Mouse (Mus musculus): ENCODE measurements around the gene Fkbp5. TPM values are rescaled to one million over a fixed set of nuclear protein-coding genes. Genes with fewer than 3 reads are reported as not detected.

Fkbp5 gene
- total RNA-seq, 2 experiments from 2014 or later, result 11.5 to 12.0 TPM

DNA sequence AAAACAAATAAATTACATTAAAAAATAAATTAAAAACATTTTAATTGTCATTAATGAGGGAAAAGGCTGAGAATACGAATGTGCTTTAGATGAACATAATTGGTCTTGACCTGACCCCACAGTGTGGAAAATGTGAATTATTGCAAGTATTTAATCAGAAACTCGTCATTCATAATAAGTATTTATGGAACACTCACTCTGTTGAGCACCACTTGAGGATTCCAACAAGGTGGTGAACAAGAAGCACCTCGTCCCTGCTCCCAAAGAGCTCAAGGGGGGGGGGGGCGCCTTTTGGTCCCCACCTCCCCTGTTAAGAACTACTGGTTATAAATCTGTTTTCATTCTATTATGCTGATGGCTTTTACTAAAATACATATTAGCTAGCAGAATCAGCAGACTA, 51.4 kb downstream of the Fkbp5 start:
- no peak for DNase-seq (ENCODE audit: low spot score in 2 of 2)

GRCm38 (mm10) chr17:28463701-28464443, 53.5 kb downstream of the Fkbp5 start:
- DNase-seq (ENCODE audit: low spot score in 2 of 2), result no peak

GRCm38 (mm10) chr17:28460388-28460787, 56.9 kb downstream of the Fkbp5 start:
- no peak for DNase-seq (ENCODE audit: low spot score in 2 of 2)

DNA sequence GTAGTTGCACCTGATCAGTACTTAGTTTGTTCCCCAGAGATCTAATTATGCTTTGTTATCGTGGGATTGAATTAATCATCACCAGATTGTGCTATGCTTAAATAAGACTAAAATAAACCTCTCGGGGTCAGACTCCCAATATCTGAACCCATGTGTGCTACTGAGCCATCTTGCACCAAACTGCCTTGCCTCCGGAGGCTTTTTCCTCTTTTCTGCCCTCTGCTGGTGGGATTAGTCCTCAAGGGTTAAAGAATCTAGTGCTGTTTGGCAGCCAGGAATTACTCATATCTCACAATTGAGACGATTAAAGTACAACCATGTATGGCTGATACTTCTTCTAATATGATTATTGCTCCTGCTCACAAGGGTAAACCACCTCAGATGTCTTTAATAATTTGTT, 62.2 kb downstream of the Fkbp5 start:
- DNase-seq (ENCODE audit: low spot score in 2 of 2), result no peak

GRCm38 (mm10) chr17:28452889-28453288, 64.4 kb downstream of the Fkbp5 start:
- DNase-seq (ENCODE audit: low spot score in 2 of 2), result no peak

GRCm38 (mm10) chr17:28451914-28452313, 65.4 kb downstream of the Fkbp5 start:
- no peak for DNase-seq (ENCODE audit: low spot score in 2 of 2)

- no peak for DNase-seq (ENCODE audit: low spot score in 2 of 2)
Observed at GRCm38 (mm10) chr17:28451487-28451886, 65.8 kb downstream of the Fkbp5 start.

DNA sequence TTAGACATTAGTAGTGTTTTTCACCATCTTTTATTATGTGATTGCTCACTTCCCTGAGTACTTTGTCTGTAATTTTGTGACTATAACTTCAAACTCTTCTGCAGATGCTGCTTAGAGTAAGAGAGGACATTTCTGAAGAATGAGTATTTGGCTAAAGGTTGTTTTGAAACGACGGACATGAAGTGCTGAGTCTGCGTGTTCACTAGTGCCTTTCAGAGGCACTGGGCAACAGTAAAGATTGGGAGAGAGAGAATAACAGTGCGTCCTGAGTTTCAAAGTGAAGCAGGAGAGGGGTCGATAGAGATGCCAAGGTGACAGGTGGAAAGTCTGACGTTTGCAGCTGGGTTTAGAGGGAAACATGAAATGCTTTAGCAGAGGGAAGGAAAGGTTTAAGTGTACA, 69.1 kb downstream of the Fkbp5 start:
- no peak for DNase-seq (ENCODE audit: low spot score in 2 of 2)

DNA sequence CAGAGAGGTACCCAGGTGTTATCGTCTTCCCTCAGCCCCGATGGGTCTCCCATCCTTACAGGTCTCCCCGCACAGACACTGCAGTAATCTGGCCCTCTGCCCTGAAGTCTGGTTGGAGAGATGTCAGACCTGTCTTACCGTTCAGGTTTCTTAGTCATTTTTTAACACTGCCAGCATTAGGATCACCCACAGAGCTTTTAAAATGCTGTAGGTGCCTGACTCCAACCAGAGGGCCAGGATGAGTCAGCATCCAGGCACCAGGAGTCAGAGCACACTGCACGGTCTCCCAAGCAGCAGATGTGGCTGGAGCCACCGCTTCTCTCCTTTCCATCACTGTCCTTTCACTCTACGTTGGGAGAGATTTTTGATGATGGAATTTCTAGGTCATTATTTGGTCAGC, 69.5 kb downstream of the Fkbp5 start:
- DNase-seq (ENCODE audit: low spot score in 2 of 2), result no peak

DNA sequence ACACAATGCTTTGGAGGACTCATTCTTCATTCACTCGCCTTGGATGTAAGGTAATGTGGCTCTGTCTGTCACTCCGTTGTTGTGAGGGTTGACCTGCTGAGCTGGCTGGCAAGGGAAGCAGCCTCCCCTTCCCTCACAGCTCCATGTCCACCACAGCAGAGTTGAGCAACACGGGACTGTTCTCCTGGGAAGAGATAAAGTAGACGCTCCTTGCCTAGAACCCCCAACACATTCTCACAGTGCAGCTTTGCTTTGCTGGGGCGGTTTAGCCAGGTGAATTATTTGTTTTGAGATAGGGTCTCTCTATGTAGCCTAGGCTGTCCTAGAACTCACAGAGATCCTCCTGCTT, 70.5 kb downstream of the Fkbp5 start:
- DNase-seq (ENCODE audit: low spot score in 2 of 2), result no peak

DNA sequence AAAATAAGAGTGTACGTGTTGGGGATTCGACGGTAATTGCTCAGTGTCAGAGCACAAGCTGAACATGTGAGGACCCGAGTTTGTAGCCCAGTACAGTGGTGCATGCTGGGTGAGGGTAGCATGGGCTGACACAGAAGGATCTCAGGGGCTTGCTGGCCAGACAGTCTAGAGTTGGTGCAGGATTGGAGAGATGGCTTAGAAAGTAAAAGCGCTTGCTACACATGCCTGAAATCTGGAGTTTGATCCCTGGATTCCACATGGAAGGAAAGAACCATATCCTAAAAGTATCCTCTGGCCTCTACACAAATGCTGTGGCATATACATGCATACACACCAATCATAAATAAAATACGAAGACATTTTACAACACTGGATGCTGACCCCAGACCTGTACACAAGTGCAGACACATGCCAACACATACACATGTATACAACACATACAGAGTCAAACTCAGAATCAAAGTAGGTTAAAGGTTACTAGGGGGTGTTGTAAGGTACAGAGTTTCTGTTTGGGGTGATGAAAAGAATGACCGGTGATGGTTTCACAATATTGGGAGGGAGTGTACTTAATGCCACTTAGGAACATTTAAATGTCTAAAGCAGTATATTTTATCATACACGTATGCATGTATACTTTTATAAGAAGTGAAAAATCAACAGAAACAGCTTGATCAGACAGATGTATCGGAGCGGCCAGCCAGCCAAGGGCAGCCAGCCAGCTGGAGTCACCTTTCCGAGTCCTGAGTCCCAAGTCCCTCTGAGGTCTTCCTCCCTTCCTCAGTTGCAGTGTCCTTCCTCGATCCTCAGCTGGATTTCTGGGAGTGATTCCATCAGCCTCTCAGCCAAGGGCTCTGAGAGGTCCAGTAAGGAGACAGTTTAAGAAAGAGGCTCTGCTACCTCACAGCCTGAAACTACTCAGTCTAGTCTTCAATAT, 71.2 kb downstream of the Fkbp5 start:
- peak in 1 of 2 experiments; percentile 47 for DNase-seq (ENCODE audit: low spot score in 2 of 2)

GRCm38 (mm10) chr17:28442661-28443060, 74.7 kb downstream of the Fkbp5 start:
- DNase-seq (ENCODE audit: low spot score in 2 of 2), result no peak

DNA sequence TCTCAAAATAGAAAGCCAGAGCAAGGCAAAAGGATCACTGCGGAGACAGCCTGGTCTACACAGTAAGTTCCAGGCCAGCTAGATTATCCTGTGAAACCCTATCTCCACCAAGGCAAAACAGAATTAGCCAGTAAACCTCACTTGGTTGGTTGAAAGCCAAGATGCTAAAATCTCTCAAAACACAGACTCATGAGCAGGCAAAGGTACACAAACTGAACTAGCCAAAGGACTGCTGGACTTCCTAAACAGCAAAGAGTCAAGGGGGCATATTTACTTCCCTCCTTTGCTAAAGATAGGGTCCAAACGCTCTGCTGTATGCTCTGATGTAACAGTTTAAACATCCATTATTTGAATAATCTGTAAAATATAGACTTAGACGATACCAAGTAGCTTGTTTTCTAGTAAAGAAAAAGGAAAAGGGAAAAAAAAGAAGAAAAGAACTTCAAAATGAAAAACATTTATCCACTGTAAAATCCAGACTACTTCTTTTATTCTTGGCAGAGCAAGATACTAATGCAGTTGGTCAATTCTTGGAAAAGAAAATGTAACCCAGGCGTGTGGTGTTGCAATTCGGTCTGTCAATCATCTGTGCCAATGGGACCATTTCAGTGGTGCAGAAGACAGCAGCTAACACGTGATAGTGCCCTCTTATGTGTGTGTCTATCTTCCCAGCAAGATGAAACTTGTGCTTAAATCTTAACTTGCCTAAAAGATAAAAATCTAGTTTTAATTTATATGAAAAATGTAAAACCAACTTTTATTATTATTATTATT, 78.8 kb downstream of the Fkbp5 start:
- no peak for DNase-seq (ENCODE audit: low spot score in 2 of 2)

- DNase-seq (ENCODE audit: low spot score in 2 of 2), result no peak
Observed at GRCm38 (mm10) chr17:28437938-28438337, 79.4 kb downstream of the Fkbp5 start.

DNA sequence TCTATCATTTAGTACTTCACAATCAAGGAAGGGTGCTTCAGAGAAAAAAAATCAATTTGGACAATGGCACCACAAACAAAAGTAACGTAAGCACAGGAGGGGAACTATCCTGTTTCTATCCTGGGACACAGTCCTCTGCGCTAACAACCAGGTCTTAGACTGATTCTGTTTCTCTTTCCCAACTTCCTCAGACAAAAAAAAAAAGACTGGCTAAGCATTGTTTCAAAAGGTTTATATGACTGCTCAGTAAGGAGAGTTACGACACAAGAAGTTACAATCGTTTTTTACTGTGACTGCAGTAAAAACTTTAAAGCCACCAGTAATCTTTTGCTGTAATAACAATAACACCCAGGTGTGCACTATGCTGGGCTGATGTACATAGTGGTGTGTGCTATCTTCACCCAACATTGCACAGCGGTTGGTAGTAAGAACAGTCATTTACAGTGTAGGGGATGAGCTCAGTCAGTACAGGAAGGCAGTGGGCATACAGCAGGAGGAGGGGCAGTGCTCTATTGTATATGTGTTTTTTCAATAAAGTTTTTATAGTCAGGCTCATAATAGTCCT, 82.3 kb downstream of the Fkbp5 start:
- no peak for DNase-seq (ENCODE audit: low spot score in 2 of 2)

GRCm38 (mm10) chr17:28433029-28433428, 84.3 kb downstream of the Fkbp5 start:
- DNase-seq (ENCODE audit: low spot score in 2 of 2), result no peak

- DNase-seq (ENCODE audit: low spot score in 2 of 2), result no peak
Observed at GRCm38 (mm10) chr17:28431931-28432335, 85.4 kb downstream of the Fkbp5 start.

GRCm38 (mm10) chr17:28431038-28431437, 86.3 kb downstream of the Fkbp5 start:
- no peak for DNase-seq (ENCODE audit: low spot score in 2 of 2)

GRCm38 (mm10) chr17:28428474-28429258, 88.7 kb downstream of the Fkbp5 start:
- peak in 1 of 2 experiments; percentile 49 for DNase-seq (ENCODE audit: low spot score in 2 of 2)

DNA sequence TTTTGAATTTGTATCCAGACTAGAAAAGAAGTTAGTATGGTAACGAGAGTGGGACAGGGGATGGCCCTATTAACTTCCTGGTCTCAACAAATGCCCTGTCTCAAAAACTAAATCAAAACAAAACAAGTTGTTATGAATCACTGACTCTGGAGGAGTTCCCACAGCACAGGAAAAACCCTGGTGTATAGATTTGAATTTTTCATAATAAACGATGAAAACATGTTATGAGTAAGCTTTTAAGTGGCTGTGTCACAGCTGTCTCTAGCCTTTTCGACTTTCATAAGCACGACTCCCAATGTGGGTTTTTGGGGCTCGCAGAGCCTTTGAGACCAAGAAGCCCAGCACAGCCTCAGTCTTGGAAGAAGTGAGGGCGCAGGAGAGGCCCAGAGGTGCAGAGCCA, 89.7 kb downstream of the Fkbp5 start:
- DNase-seq (ENCODE audit: low spot score in 2 of 2), result no peak
